Mouse (Mus musculus): ENCODE results near the gene Akap2.

DNA sequence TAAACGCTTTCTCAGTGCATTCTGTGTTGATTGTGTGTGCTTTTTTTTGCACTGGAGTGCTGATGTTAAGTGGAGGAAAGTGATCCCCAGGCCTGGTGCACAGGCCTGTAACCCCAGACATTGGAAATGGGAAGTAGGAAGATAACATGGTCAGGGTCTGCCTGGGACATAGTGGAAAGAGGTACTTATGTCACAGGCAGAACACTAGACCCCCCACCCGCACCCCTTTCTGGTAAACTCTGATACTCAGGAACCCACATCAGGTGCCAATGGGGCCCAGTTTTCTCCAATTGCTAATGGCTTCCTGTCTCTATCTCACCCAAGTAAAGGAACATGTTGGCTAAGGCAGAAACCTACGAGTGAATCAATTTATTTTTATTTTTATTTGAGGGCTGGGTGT, 167.1 kb downstream of the Akap2 start:
- TF ChIP-seq CTCF (IDR thresholded peaks at IDR 0.05; ENCODE audit: extremely low read depth, insufficient read depth, low read length) (no peak), POLR2A (IDR thresholded peaks at IDR 0.05; ENCODE audit: extremely low read depth, insufficient read depth, low read length) (no peak)

Data from cortical plate, adult 2 months (tissue).